Mouse (Mus musculus) liver, adult 2 months (tissue): ENCODE results near the gene Olfr794.

Source experiments
- CTCF ChIP-seq: fragments of 200-500 bp; IDR thresholded peaks from 2 replicates; pipeline ENCODE4 v1.5.1; 2011; ENCODE audit warnings: low read depth, low read length, control low read depth
- POLR2A ChIP-seq: fragments of 200-500 bp; IDR thresholded peaks from 2 replicates; pipeline ENCODE4 v1.6.1; 2011; ENCODE audit warnings: low read length, control low read depth; ENCODE audit not compliant: insufficient read depth; ENCODE audit errors: extremely low read depth

DNA sequence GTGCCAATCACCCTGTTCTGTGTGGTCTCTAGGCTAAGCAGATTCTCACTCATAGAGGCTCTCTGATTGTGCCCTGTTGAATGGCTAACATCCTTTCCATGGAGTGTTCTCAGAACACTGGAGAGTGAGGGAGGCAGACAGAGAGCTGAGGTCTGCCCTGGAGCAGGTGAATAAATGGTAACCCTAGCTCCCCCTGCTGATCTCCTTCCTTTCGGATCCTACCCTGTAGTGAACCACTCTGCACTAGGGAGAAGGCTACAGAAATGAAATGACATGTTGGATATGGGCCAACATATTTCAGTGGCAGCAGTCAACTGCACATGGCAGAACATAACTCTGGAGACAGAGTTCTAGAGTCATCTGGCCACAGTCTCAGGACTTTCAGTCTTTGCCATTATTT, 54.3 kb downstream of the Olfr794 start:
- TF ChIP-seq CTCF (no peak), POLR2A (no peak)
